Mouse (Mus musculus) lung, postnatal 0 days (tissue): ENCODE results near the gene Srgap2.

Experiments
- CTCF ChIP-seq: IDR thresholded peaks from 2 replicates; pipeline ENCODE4 v1.5.1; 2016; ENCODE audit warnings: antibody characterized with exemption, mild to moderate bottlenecking
- EP300 ChIP-seq: IDR thresholded peaks from 2 replicates; pipeline ENCODE4 v1.6.1; 2016; ENCODE audit warnings: antibody characterized with exemption, mild to moderate bottlenecking, control low read depth

DNA sequence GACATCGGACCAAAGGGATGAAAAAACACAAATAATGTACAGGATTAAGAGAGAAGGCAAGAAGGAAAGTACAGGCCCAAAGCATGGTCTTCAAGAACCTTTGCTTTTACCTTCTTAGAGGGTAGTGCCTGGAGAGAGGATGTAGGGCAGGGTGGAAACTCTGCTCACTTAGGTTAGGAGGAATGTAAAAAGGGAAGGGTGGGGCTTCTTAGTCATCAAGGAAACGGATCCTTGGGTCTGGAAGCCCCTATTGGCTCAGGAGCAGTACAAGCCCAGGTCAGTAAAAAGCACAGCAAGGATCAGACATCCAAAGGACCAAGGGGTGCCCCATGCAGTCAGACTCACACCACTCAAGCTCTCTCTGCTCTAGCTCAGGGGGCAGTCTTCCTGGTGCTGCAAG lies 239.9 kb downstream of the Srgap2 start:
- TF ChIP-seq CTCF (no peak), EP300 (no peak)
